Mouse (Mus musculus): Measurements from ENCODE around the gene Cyp2d11. TPM values are rescaled to one million over a fixed set of nuclear protein-coding genes. Genes with fewer than 3 reads are reported as not detected.
"Not testable (repeated sequence)": the region's sequence is repeated elsewhere in the genome, so short reads cannot be mapped to it uniquely, and the experiment has no call there.

Gene Cyp2d11
- total RNA-seq, 4 experiments from 2014 or later: 0.19 TPM; not detected in 3

- peak; percentile 69 for DNase-seq (ENCODE audit: low spot score)
Observed at GRCm38 (mm10) chr15:82379871-82380713, 13.7 kb downstream of the Cyp2d11 start, which contains the start of gene Cyp2d22. Gene Cyp2d22 (minus strand): TSS chr15:82380260.

- DNase-seq (ENCODE audit: low spot score): peak; percentile 58
Observed at GRCm38 (mm10) chr15:82379511-82379870, 14.3 kb downstream of the Cyp2d11 start.

GRCm38 (mm10) chr15:82378261-82379180 lies 15.3 kb downstream of the Cyp2d11 start:
- peak; percentile 51 for DNase-seq (ENCODE audit: low spot score)

- no peak for DNase-seq (ENCODE audit: low spot score)
Observed at GRCm38 (mm10) chr15:82377701-82378100, 16.1 kb downstream of the Cyp2d11 start.

- DNase-seq (ENCODE audit: low spot score): peak; percentile 90
Observed at GRCm38 (mm10) chr15:82376393-82377138, 17.3 kb downstream of the Cyp2d11 start.

GRCm38 (mm10) chr15:82375855-82376254 lies 18.0 kb downstream of the Cyp2d11 start:
- no peak for DNase-seq (ENCODE audit: low spot score)

GRCm38 (mm10) chr15:82374437-82374836 lies 19.4 kb downstream of the Cyp2d11 start:
- no peak for DNase-seq (ENCODE audit: low spot score)

- DNase-seq (ENCODE audit: low spot score): no peak
Observed at GRCm38 (mm10) chr15:82372991-82373390, 20.8 kb downstream of the Cyp2d11 start.

- DNase-seq (ENCODE audit: low spot score): no peak
Observed at GRCm38 (mm10) chr15:82372446-82372845, 21.4 kb downstream of the Cyp2d11 start.

GRCm38 (mm10) chr15:82368851-82369250 lies 25.0 kb downstream of the Cyp2d11 start:
- DNase-seq (ENCODE audit: low spot score): no peak

GRCm38 (mm10) chr15:82368146-82368545 lies 25.7 kb downstream of the Cyp2d11 start:
- DNase-seq (ENCODE audit: low spot score): no peak

- not testable (repeated sequence) for DNase-seq (ENCODE audit: low spot score)
Observed at GRCm38 (mm10) chr15:82364561-82364960, 29.3 kb downstream of the Cyp2d11 start.

- not testable (repeated sequence) for DNase-seq (ENCODE audit: low spot score)
Observed at GRCm38 (mm10) chr15:82363801-82364200, 30.0 kb downstream of the Cyp2d11 start.

- DNase-seq (ENCODE audit: low spot score): peak; percentile 34
Observed at GRCm38 (mm10) chr15:82362234-82362633, 31.6 kb downstream of the Cyp2d11 start.

GRCm38 (mm10) chr15:82361459-82362018 lies 32.3 kb downstream of the Cyp2d11 start:
- no peak for DNase-seq (ENCODE audit: low spot score)

- DNase-seq (ENCODE audit: low spot score): peak; percentile 38
Observed at GRCm38 (mm10) chr15:82358431-82359260, 35.2 kb downstream of the Cyp2d11 start.

GRCm38 (mm10) chr15:82354126-82354945 lies 39.5 kb downstream of the Cyp2d11 start, which contains the start of gene Ndufa6:
Gene Ndufa6 (minus strand): TSS chr15:82354322.
- peak; percentile 97 for DNase-seq (ENCODE audit: low spot score)

- DNase-seq (ENCODE audit: low spot score): no peak
Observed at GRCm38 (mm10) chr15:82353745-82354113, 40.1 kb downstream of the Cyp2d11 start.

GRCm38 (mm10) chr15:82353078-82353744 lies 40.6 kb downstream of the Cyp2d11 start:
- no peak for DNase-seq (ENCODE audit: low spot score)

All from heart, adult 8-10 months (tissue).